Mouse (Mus musculus) kidney, postnatal 25 days (tissue): ENCODE measurements around the gene Pycr2.
"Not testable (repeated sequence)": the region's sequence is repeated elsewhere in the genome, so short reads cannot be mapped to it uniquely, and the experiment has no call there.

Source experiments
- DNase-seq, 2 experiments: peaks; one replicate each; pipeline ENCODE4 v3.0.0; 2021; ENCODE audit warnings: mixed read lengths in 2 of 2

Gene Pycr2

GRCm38 (mm10) chr1:180904039-180904814 lies at the start of gene Pycr2:
Gene Pycr2 (plus strand): TSS chr1:180904293.
- DNase-seq = peak; percentile 96 to 98

- no peak for DNase-seq
These were observed 45.3 kb upstream of the Pycr2 start for GRCm38 (mm10) chr1:180858763-180859162.

GRCm38 (mm10) chr1:180860030-180860429 lies 44.1 kb upstream of the Pycr2 start:
- DNase-seq = no peak

GRCm38 (mm10) chr1:180863606-180864005 lies 40.5 kb upstream of the Pycr2 start:
- peak in 1 of 2 experiments; percentile 8 for DNase-seq

GRCm38 (mm10) chr1:180866001-180866400 lies 38.1 kb upstream of the Pycr2 start:
- no peak for DNase-seq

GRCm38 (mm10) chr1:180870122-180870650 lies 33.9 kb upstream of the Pycr2 start:
- no peak for DNase-seq

GRCm38 (mm10) chr1:180873861-180874484 lies 30.1 kb upstream of the Pycr2 start:
- DNase-seq = peak; percentile 42 to 76

- no peak for DNase-seq
These were observed 29.5 kb upstream of the Pycr2 start for GRCm38 (mm10) chr1:180874615-180875014.

GRCm38 (mm10) chr1:180875126-180875525 lies 29.0 kb upstream of the Pycr2 start:
- DNase-seq = no peak

GRCm38 (mm10) chr1:180877466-180877865 lies 26.6 kb upstream of the Pycr2 start:
- no peak for DNase-seq

- DNase-seq = no peak
These were observed 22.3 kb upstream of the Pycr2 start for GRCm38 (mm10) chr1:180881768-180882167.

GRCm38 (mm10) chr1:180883731-180884130 lies 20.4 kb upstream of the Pycr2 start:
- DNase-seq = no peak

- no peak for DNase-seq
These were observed 19.6 kb upstream of the Pycr2 start for GRCm38 (mm10) chr1:180884484-180884883.

- DNase-seq = peak; percentile 85 to 86
These were observed 15.5 kb upstream of the Pycr2 start for GRCm38 (mm10) chr1:180888556-180889042.

GRCm38 (mm10) chr1:180889172-180889571 lies 14.9 kb upstream of the Pycr2 start:
- no peak for DNase-seq

GRCm38 (mm10) chr1:180889841-180890240 lies 14.3 kb upstream of the Pycr2 start:
- peak in 1 of 2 experiments; percentile 13 for DNase-seq

- no peak for DNase-seq
These were observed 11.3 kb upstream of the Pycr2 start, which contains the start of gene Lefty2 for GRCm38 (mm10) chr1:180892808-180893207. Gene Lefty2 (plus strand): TSS chr1:180893108.

GRCm38 (mm10) chr1:180894088-180894987 lies 9.8 kb upstream of the Pycr2 start:
- DNase-seq = not testable (repeated sequence)

GRCm38 (mm10) chr1:180901107-180901506 lies 3.0 kb upstream of the Pycr2 start:
- peak in 1 of 2 experiments; percentile 45 for DNase-seq

- no peak for DNase-seq
These were observed 1.2 kb upstream of the Pycr2 start for GRCm38 (mm10) chr1:180902915-180903314.

- DNase-seq = peak in 1 of 2 experiments; percentile 48
These were observed 441 bp upstream of the Pycr2 start for GRCm38 (mm10) chr1:180903666-180904038.

- no peak for DNase-seq
These were observed 655 bp downstream of the Pycr2 start for GRCm38 (mm10) chr1:180904815-180905080.

- no peak for DNase-seq
These were observed 1.2 kb downstream of the Pycr2 start for GRCm38 (mm10) chr1:180905307-180905706.
